Mouse (Mus musculus) lung, adult 18-20 months (tissue): ENCODE results near the gene Mapk14.
"Not testable (repeated sequence)": the region's sequence is repeated elsewhere in the genome, so short reads cannot be mapped to it uniquely, and the experiment has no call there.

ENCODE experiments used
- DNase-seq, 2 experiments: peaks; one replicate each; pipeline ENCODE4 v3.0.0; 2022; ENCODE audit warnings: mixed read lengths in 2 of 2

Gene Mapk14

DNA sequence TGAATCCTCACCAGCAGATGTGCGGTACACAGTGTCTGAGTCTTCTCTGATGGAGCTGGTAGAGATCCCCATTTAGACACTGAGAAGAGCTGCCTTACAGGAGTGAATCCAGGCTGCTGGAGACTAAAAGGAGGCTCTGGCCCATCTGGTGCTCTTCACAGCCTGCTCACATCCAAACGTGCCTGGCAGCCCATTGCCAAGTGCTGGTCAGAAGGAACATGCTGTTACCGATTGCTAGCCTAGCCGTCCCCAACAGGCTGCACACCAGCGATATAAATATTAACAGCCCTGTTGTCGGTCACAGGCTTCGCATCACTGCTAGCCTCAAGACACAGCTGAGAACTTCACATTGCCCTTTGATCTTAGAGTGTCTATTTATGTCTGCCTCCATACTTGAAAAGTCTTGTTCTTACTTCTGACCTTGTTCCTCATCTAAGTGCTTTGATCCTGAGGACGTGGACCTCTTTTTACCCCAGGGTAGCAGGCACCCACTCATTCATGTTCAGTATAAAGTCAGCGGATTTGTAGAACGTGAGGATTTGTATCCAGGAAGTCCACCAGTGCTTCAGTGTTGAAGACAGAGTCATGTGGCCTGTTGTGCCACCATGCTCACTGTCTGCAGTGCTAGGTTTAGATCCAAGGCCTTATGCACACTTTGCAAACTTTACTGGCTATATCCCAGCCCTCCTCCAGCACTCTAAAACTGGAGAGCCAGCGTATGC lies 52.2 kb downstream of the Mapk14 start:
- no peak for DNase-seq

DNA sequence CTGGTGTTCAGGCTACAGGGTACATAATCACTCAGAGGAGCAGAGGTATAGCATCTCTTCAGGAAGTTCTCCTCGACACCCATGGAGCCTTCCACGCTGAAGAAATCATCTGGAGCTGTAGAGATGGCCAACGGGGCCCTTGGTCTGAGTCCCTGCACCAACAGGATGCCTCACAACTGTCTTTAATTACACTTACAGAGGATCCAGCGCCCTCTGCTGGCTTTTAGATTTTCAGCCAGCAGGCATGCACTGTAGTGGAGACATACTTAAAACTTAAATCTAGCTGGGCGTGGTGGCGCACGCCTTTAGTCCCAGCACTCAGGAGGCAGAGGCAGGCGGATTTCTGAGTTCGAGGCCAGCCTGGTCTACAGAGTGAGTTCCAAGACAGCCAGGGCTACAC lies 52.8 kb downstream of the Mapk14 start:
- no peak for DNase-seq

GRCm38 (mm10) chr17:28745773-28746172 lies 54.6 kb downstream of the Mapk14 start:
- DNase-seq, result no peak

DNA sequence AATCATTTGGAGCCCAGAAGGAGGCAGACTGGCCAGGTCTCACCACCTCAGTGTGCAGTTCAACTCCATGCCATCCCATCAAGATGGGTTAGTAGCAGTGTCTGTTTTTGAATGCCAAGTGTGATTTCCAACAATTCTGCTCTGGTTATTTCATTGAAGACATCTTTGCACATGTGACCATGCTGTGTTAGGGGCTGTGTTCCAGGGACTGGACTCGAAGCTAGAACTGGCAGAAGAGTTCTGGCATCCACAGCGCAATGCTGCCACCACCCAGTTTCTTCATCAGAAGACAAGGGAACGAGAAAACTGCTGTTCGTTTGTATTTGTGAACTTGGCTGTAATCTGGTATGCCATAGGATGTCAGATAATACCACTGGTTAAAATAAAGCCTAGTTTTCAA lies 56.9 kb downstream of the Mapk14 start:
- no peak for DNase-seq

GRCm38 (mm10) chr17:28750580-28750979 lies 59.5 kb downstream of the Mapk14 start:
- peak; percentile 50 to 51 for DNase-seq

DNA sequence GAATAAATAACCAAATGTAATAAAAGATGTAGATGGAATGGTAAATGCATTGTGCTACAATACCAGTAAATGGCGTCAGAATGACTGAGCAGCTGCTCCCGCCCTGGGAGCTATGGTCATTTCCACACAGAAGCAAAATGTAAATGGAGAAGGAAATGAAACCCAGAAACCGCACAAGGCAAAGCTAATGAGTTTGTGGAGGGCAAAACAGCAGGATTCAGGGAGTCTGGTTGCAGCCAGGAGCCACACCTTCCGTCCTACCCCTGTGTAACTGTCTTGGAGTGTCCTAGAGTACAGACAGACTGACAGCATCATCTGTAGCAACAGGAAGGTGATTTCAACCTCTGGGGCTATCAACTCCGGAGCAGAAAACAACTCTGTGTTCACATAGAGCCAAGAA lies 65.3 kb downstream of the Mapk14 start:
- no peak for DNase-seq

- DNase-seq, result no peak
Measured at GRCm38 (mm10) chr17:28757470-28757869, 66.3 kb downstream of the Mapk14 start.

- DNase-seq, result peak in 1 of 2 experiments; percentile 37
Measured at GRCm38 (mm10) chr17:28760736-28761312, 69.7 kb downstream of the Mapk14 start.

DNA sequence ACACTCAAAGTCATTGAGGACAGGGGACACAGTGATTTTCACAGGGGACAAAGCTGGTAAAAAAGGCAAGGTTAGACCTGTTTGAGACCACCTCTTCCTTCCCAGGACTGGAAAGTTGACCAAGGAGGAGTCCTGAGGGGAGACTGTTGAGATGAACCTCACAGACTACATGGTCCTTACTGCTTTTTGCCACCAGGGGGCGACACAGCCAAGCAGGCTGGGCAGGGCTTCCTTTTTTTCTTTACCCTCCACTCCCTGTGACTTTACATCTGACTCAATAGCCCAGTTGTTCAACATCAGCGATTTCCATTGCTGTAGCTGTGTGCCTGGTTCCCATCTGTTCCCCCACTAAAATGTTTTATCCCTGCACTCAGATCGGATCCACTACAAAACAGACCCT lies 70.7 kb downstream of the Mapk14 start:
- DNase-seq, result peak; percentile 73 to 78

DNA sequence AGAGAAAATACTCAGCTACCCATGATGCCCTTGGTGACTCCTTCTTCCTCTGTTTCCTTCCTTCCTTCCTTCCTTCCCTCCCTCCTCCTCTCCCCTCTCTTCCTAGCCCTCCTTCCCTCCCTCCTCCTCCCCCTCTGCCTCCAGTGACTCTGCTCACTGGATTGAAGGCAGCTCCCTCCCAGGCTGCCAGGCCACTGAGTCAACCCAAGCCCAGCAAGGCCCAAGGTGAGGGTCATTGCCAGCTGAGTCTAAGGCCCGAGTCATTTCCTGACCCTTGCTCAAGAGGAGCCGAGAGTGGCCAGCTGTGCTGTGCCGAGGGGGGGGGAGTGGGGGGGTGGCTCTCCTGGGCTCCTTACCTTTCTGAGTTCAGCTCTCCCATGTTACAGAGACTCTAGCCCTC lies 75.1 kb downstream of the Mapk14 start:
- DNase-seq, result no peak

DNA sequence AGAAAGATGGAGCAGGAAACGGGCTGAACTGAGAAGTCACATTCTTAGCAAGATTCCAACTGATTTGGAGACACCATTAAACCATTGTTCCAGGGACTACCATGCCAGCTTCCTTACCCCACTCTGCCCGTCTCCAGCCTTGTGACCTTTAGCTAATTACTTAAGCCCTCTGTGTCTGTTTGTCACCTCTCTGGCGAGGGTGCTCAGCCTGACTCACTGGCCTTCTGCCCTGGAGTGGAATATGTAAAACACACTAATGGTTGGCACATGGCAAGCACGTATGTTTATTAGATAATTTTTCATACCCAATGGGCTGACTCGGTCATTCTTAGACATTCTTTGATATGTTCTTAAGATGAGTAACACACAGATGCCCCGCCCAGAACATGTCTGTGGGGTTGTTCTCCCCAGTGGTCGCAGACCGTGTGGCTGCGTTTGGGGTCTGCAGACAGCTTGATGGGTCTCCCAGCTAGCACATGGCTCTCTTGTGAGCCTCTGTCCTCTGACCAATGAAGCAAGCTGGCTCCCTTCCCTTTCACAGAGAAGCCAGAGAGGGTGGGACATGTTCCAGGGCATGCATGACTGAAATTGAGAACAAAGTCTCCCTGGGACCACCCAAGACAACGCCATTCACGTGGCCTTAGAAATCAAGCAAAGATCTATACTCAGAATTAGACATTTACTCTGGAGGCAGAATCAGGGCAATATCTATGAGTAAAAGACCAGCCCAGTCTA lies 75.8 kb downstream of the Mapk14 start:
- DNase-seq, result no peak

- DNase-seq, result peak; percentile 36 to 61
Measured at GRCm38 (mm10) chr17:28769121-28769874, 78.2 kb downstream of the Mapk14 start, which contains the start of gene Mapk13. TSS of gene Mapk13 (plus strand) at chr17:28769297.

- DNase-seq, result peak; percentile 32 to 59
Measured at GRCm38 (mm10) chr17:28769875-28770421, 78.8 kb downstream of the Mapk14 start.

GRCm38 (mm10) chr17:28771289-28771688 lies 80.2 kb downstream of the Mapk14 start:
- no peak for DNase-seq

GRCm38 (mm10) chr17:28774303-28774702 lies 83.2 kb downstream of the Mapk14 start:
- not testable (repeated sequence) for DNase-seq

DNA sequence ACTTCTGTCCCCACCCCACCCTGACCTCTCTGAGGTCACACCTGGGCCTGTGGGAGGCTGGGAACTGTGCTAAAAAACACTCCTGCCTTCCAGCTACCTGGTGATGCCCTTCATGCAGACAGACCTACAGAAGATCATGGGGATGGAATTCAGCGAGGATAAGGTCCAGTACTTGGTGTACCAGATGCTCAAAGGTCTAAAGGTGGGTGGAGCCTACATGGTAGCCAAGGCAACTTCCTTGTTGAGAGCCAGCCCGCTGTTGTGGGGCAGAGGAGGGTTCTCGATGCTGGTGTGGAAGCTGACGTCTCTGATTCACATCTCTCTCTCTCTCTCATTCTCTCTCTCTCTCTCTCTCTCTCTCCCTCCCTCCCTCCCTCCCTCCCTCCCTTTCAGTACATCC lies 84.0 kb downstream of the Mapk14 start:
- DNase-seq, result no peak

- DNase-seq, result no peak
Measured at GRCm38 (mm10) chr17:28776817-28777216, 85.7 kb downstream of the Mapk14 start.

GRCm38 (mm10) chr17:28777231-28778005 lies 86.3 kb downstream of the Mapk14 start:
- peak; percentile 20 to 21 for DNase-seq

- DNase-seq, result no peak
Measured at GRCm38 (mm10) chr17:28779735-28780134, 88.6 kb downstream of the Mapk14 start.

GRCm38 (mm10) chr17:28780836-28781235 lies 89.7 kb downstream of the Mapk14 start:
- DNase-seq, result no peak

DNA sequence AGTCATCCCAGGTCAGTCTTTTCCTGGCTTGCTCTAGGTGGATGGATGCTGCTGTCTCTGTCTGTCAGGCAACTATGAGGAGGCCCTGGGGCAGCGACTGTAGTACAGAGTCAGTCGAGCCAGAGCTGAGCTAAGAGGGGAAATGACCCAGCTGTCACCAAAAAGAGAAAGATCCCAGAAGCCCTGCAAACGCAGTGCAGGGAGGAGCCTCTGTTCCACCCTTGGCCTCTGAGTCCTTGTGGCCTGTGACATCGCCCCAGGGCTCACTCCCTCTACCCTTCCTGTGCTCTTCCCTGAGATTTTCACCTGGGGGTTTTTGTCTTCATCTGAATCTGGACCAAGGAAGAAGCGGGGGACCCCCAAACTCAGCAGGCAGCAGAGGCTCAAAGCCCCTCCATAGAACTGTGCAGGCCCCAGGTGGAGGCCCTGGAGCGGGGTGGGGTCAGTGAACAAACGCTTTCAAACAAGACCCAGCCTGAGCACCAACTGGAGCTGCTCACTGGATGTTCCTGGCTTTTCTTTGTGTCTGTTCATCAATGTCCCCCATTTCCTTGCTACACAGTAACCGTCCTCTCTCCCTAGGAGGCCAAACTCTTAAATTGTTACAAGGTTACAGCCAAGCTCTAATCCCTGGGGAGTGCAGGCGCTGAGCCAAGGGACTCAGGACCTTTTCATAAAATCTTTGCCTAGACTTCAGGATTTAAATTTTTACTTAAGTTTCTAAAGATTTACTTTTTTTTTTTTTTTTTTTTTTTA lies 90.3 kb downstream of the Mapk14 start:
- DNase-seq, result no peak
